Comparison of ENCODE assay signal across 26 mouse cellular contexts in genomic region chr9:39624711-39625110, GRCm38 (mm10). TPM values are rescaled to one million over a fixed set of nuclear protein-coding genes. Genes with fewer than 3 reads are reported as not detected.
DNase-seq lines count a peak whose midpoint lies in the region; ATAC-seq and TF ChIP-seq lines count a peak whose summit lies in the region.
"Had no signal": no experiment of that assay in that cellular context is flagged by ENCODE, and none has a peak within 500 bp of the region (broad histone marks: within the 10 kb centered on the region; RNA-seq: fewer than 3 reads in every experiment).

No protein-coding gene starts in this region.

- no peak overlapping the region for H3K4me2 ChIP-seq in intestine, embryonic 15.5 days (replicated peaks)
- H3K4me2 ChIP-seq in intestine, postnatal 0 days (replicated peaks; ENCODE audit: low read depth) = no peak overlapping the region
- no peak overlapping the region for H3K4me2 ChIP-seq in kidney, embryonic 14.5 days (replicated peaks; ENCODE audit: low read depth, low read length)
- H3K4me2 ChIP-seq in kidney, postnatal 0 days (ENCODE audit: low read length) = no peak overlapping the region
- H3K4me2 ChIP-seq: embryonic facial prominence, embryonic 12.5 days; forebrain, embryonic 13.5 days; forebrain, embryonic 15.5 days had no signal

- WGBS in intestine, embryonic 15.5 days = 36% methylated on average over 2 of the region's 2 CpGs
- 17% methylated on average over 2 of the region's 2 CpGs for WGBS in intestine, postnatal 0 days
- 15% methylated on average over 2 of the region's 2 CpGs for WGBS in kidney, embryonic 14.5 days
- WGBS in kidney, postnatal 0 days = 15% methylated on average over 2 of the region's 2 CpGs
- WGBS in large intestine, adult 2 months = 7% methylated on average over 2 of the region's 2 CpGs

- H3K4me3 ChIP-seq in intestine, embryonic 15.5 days (replicated peaks) = no peak overlapping the region
- no peak overlapping the region for H3K4me3 ChIP-seq in intestine, postnatal 0 days (ENCODE audit: low read depth, low read length)
- no peak overlapping the region for H3K4me3 ChIP-seq in kidney, embryonic 14.5 days (ENCODE audit: low read length)
- H3K4me3 ChIP-seq in kidney, postnatal 0 days (replicated peaks; ENCODE audit: low read depth, low read length) = no peak overlapping the region
- H3K4me3 ChIP-seq: embryonic facial prominence, embryonic 10.5 days; embryonic facial prominence, embryonic 12.5 days; forebrain, embryonic 13.5 days; forebrain, embryonic 15.5 days had no signal

- no peaks in the 10 kb centered on the region for H3K36me3 ChIP-seq in intestine, embryonic 15.5 days
- no peaks in the 10 kb centered on the region for H3K36me3 ChIP-seq in intestine, postnatal 0 days (ENCODE audit: control insufficient read depth, insufficient read depth)
- no peaks in the 10 kb centered on the region for H3K36me3 ChIP-seq in kidney, embryonic 14.5 days (ENCODE audit: control insufficient read depth, insufficient read depth, low read length)
- no peaks in the 10 kb centered on the region for H3K36me3 ChIP-seq in kidney, postnatal 0 days (ENCODE audit: insufficient read depth, low read length)
- H3K36me3 ChIP-seq: embryonic facial prominence, embryonic 10.5 days; embryonic facial prominence, embryonic 12.5 days; forebrain, embryonic 15.5 days had no signal

- DNase-seq in kidney, adult 8-10 months = no peak
- DNase-seq in kidney, postnatal 0 days (ENCODE audit: low spot score) = peak; percentile 72
- no peak for DNase-seq in kidney, postnatal 10 days
- peak; percentile 21 for DNase-seq in large intestine, adult 2 months (ENCODE audit: low read depth, low spot score)
- no peak for DNase-seq in left cerebral cortex, postnatal 4 days
- DNase-seq: adrenal gland, adult 2 months; adrenal gland, postnatal 10 days; adrenal gland, postnatal 25 days; cerebellum, adult 11-12 months; cerebellum, adult 2 months; cerebellum, adult 9-10 months; cerebellum, postnatal 10 days; cerebellum, postnatal 25 days had no signal

- H3K4me1 ChIP-seq in intestine, embryonic 15.5 days (replicated peaks) = no peaks in the 10 kb centered on the region
- no peaks in the 10 kb centered on the region for H3K4me1 ChIP-seq in intestine, postnatal 0 days (replicated peaks; ENCODE audit: control insufficient read depth, insufficient read depth, low read length)
- no peaks in the 10 kb centered on the region for H3K4me1 ChIP-seq in kidney, embryonic 14.5 days (ENCODE audit: control insufficient read depth, insufficient read depth, low read length)
- no peaks in the 10 kb centered on the region for H3K4me1 ChIP-seq in kidney, postnatal 0 days (replicated peaks; ENCODE audit: insufficient read depth, low read length)
- H3K4me1 ChIP-seq: embryonic facial prominence, embryonic 10.5 days; embryonic facial prominence, embryonic 12.5 days; forebrain, embryonic 13.5 days; forebrain, embryonic 15.5 days had no signal

- intact Hi-C loops in left cerebral cortex, postnatal 4 days (cut with DNase I) = no loop called here

- no peaks in the 10 kb centered on the region for H3K27me3 ChIP-seq in intestine, embryonic 15.5 days (replicated peaks)
- no peaks in the 10 kb centered on the region for H3K27me3 ChIP-seq in intestine, postnatal 0 days (replicated peaks; ENCODE audit: control insufficient read depth, insufficient read depth, low read length)
- no peaks in the 10 kb centered on the region for H3K27me3 ChIP-seq in kidney, embryonic 14.5 days (ENCODE audit: control insufficient read depth, insufficient read depth, low read length)
- no peaks in the 10 kb centered on the region for H3K27me3 ChIP-seq in kidney, postnatal 0 days (ENCODE audit: insufficient read depth, low read length)
- H3K27me3 ChIP-seq: embryonic facial prominence, embryonic 12.5 days; forebrain, embryonic 13.5 days; forebrain, embryonic 15.5 days had no signal

- no peak overlapping the region for H3K9ac ChIP-seq in intestine, embryonic 15.5 days
- no peak overlapping the region for H3K9ac ChIP-seq in intestine, postnatal 0 days (ENCODE audit: low read depth, low read length)
- H3K9ac ChIP-seq in kidney, embryonic 14.5 days (ENCODE audit: low read depth, low read length) = no peak overlapping the region
- H3K9ac ChIP-seq in kidney, postnatal 0 days (ENCODE audit: low read depth, low read length) = no peak overlapping the region
- H3K9ac ChIP-seq: embryonic facial prominence, embryonic 12.5 days; forebrain, embryonic 13.5 days; forebrain, embryonic 15.5 days had no signal

- H3K27ac ChIP-seq in intestine, embryonic 15.5 days = no peak overlapping the region
- H3K27ac ChIP-seq in intestine, postnatal 0 days (ENCODE audit: low read depth, low read length) = no peak overlapping the region
- no peak overlapping the region for H3K27ac ChIP-seq in kidney, embryonic 14.5 days (ENCODE audit: low read depth, low read length)
- H3K27ac ChIP-seq in kidney, postnatal 0 days = no peak overlapping the region
- H3K27ac ChIP-seq: embryonic facial prominence, embryonic 10.5 days; embryonic facial prominence, embryonic 12.5 days; forebrain, embryonic 13.5 days; forebrain, embryonic 15.5 days had no signal

- no peak for TF ChIP-seq CTCF in intestine, postnatal 0 days (IDR thresholded peaks at IDR 0.05; ENCODE audit: low read depth)
- no peak for TF ChIP-seq CTCF in kidney, postnatal 0 days (IDR thresholded peaks at IDR 0.05; ENCODE audit: low read depth)

- ATAC-seq in intestine, embryonic 15.5 days = peak; percentile 59
- no peak; the same call in 1 of the 2 replicates for ATAC-seq in intestine, postnatal 0 days
- peak; percentile 68; the same call in 1 of the 2 replicates for ATAC-seq in kidney, embryonic 14.5 days (ENCODE audit: low FRiP score, low TSS enrichment)
- ATAC-seq in kidney, postnatal 0 days (replicated peaks; ENCODE audit: low FRiP score, low read depth) = no peak
- ATAC-seq: forebrain, embryonic 13.5 days; forebrain, embryonic 15.5 days had no signal

- no peaks in the 10 kb centered on the region for H3K9me3 ChIP-seq in intestine, embryonic 15.5 days
- H3K9me3 ChIP-seq in intestine, postnatal 0 days (ENCODE audit: control insufficient read depth) = no peaks in the 10 kb centered on the region
- H3K9me3 ChIP-seq in kidney, embryonic 14.5 days (ENCODE audit: control insufficient read depth, low read length) = no peaks in the 10 kb centered on the region
- no peaks in the 10 kb centered on the region for H3K9me3 ChIP-seq in kidney, postnatal 0 days (replicated peaks; ENCODE audit: low read length)
- H3K9me3 ChIP-seq: embryonic facial prominence, embryonic 10.5 days; embryonic facial prominence, embryonic 12.5 days; forebrain, embryonic 13.5 days; forebrain, embryonic 15.5 days had no signal

RNA-seq across cellular contexts. Expression of gene Olfr960, which starts 3.5 kb away (rescaled TPM):
- polyA plus RNA-seq in intestine, embryonic 15.5 days (2015; fragmentation: Nextera tagmentation; extraction: Ambion mirVana) = not detected in 2 replicates
- not detected in 2 replicates for polyA plus RNA-seq in intestine, postnatal 0 days (2015; fragmentation: Nextera tagmentation; extraction: Ambion mirVana)
- polyA plus RNA-seq in kidney, embryonic 14.5 days (2014; fragmentation: Nextera tagmentation; extraction: Ambion mirVana) = 0.19 TPM in 1 of 2 replicates, not detected in the other
- polyA plus RNA-seq in kidney, postnatal 0 days (2015; fragmentation: Nextera tagmentation; extraction: Ambion mirVana) = not detected in 2 replicates
- polyA plus RNA-seq in large intestine, adult 2 months (2012; rRNA removed) = not detected in 2 replicates
- not detected for total RNA-seq in left cerebral cortex, postnatal 4 days (2021)
- total RNA-seq: adrenal gland, adult 2 months; adrenal gland, postnatal 10 days; adrenal gland, postnatal 25 days; ES-E14; MEL had no signal
- polyA plus RNA-seq: adrenal gland, adult 2 months; C2C12; cerebellum, adult 2 months; cortical plate, adult 2 months; embryonic facial prominence, embryonic 10.5 days; embryonic facial prominence, embryonic 12.5 days; embryonic facial prominence, embryonic 14.5 days; forebrain, embryonic 11.5 days; forebrain, embryonic 13.5 days; forebrain, embryonic 15.5 days had no signal

RNA-seq across cellular contexts. Expression of gene Olfr148, which starts 14.3 kb away (rescaled TPM):
- not detected in 2 replicates for polyA plus RNA-seq in intestine, embryonic 15.5 days (2015; fragmentation: Nextera tagmentation; extraction: Ambion mirVana)
- not detected in 2 replicates for polyA plus RNA-seq in intestine, postnatal 0 days (2015; fragmentation: Nextera tagmentation; extraction: Ambion mirVana)
- not detected in 2 replicates for polyA plus RNA-seq in kidney, embryonic 14.5 days (2014; fragmentation: Nextera tagmentation; extraction: Ambion mirVana)
- not detected in 2 replicates for polyA plus RNA-seq in kidney, postnatal 0 days (2015; fragmentation: Nextera tagmentation; extraction: Ambion mirVana)
- polyA plus RNA-seq in large intestine, adult 2 months (2012; rRNA removed) = not detected in 2 replicates
- not detected for total RNA-seq in left cerebral cortex, postnatal 4 days (2021)
- total RNA-seq: adrenal gland, adult 2 months; adrenal gland, postnatal 10 days; adrenal gland, postnatal 25 days; ES-E14; MEL had no signal
- polyA plus RNA-seq: adrenal gland, adult 2 months; C2C12; cerebellum, adult 2 months; cortical plate, adult 2 months; embryonic facial prominence, embryonic 10.5 days; embryonic facial prominence, embryonic 12.5 days; embryonic facial prominence, embryonic 14.5 days; forebrain, embryonic 11.5 days; forebrain, embryonic 13.5 days; forebrain, embryonic 15.5 days had no signal

RNA-seq across cellular contexts. Expression of gene Olfr961, which starts 20.2 kb away (rescaled TPM):
- polyA plus RNA-seq in intestine, embryonic 15.5 days (2015; fragmentation: Nextera tagmentation; extraction: Ambion mirVana) = not detected in 2 replicates
- not detected in 2 replicates for polyA plus RNA-seq in intestine, postnatal 0 days (2015; fragmentation: Nextera tagmentation; extraction: Ambion mirVana)
- polyA plus RNA-seq in kidney, embryonic 14.5 days (2014; fragmentation: Nextera tagmentation; extraction: Ambion mirVana) = not detected in 2 replicates
- not detected in 2 replicates for polyA plus RNA-seq in kidney, postnatal 0 days (2015; fragmentation: Nextera tagmentation; extraction: Ambion mirVana)
- polyA plus RNA-seq in large intestine, adult 2 months (2012; rRNA removed) = not detected in 2 replicates
- not detected for total RNA-seq in left cerebral cortex, postnatal 4 days (2021)
- total RNA-seq: adrenal gland, adult 2 months; adrenal gland, postnatal 10 days; adrenal gland, postnatal 25 days; ES-E14; MEL had no signal
- polyA plus RNA-seq: adrenal gland, adult 2 months; C2C12; cerebellum, adult 2 months; cortical plate, adult 2 months; embryonic facial prominence, embryonic 10.5 days; embryonic facial prominence, embryonic 12.5 days; embryonic facial prominence, embryonic 14.5 days; forebrain, embryonic 11.5 days; forebrain, embryonic 13.5 days; forebrain, embryonic 15.5 days had no signal

RNA-seq across cellular contexts. Expression of gene AW551984, which starts 20.5 kb away (rescaled TPM):
- 18.3 and 20.1 TPM in 2 replicates for polyA plus RNA-seq in intestine, embryonic 15.5 days (2015; fragmentation: Nextera tagmentation; extraction: Ambion mirVana)
- polyA plus RNA-seq in intestine, postnatal 0 days (2015; fragmentation: Nextera tagmentation; extraction: Ambion mirVana) = 7.5 and 9.8 TPM in 2 replicates
- polyA plus RNA-seq in kidney, embryonic 14.5 days (2014; fragmentation: Nextera tagmentation; extraction: Ambion mirVana) = 15.0 and 19.9 TPM in 2 replicates
- 9.1 and 10.2 TPM in 2 replicates for polyA plus RNA-seq in kidney, postnatal 0 days (2015; fragmentation: Nextera tagmentation; extraction: Ambion mirVana)
- 0.49 and 0.53 TPM in 2 replicates for polyA plus RNA-seq in large intestine, adult 2 months (2012; rRNA removed)
- total RNA-seq in left cerebral cortex, postnatal 4 days (2021) = 10 to 100 TPM; 21.2 to 46.8 TPM
- total RNA-seq: MEL had no signal
- polyA plus RNA-seq: C2C12 had no signal

RNA-seq across cellular contexts. Expression of gene Olfr963, which starts 42.3 kb away (rescaled TPM):
- not detected in 2 replicates for polyA plus RNA-seq in intestine, embryonic 15.5 days (2015; fragmentation: Nextera tagmentation; extraction: Ambion mirVana)
- polyA plus RNA-seq in intestine, postnatal 0 days (2015; fragmentation: Nextera tagmentation; extraction: Ambion mirVana) = not detected in 2 replicates
- not detected in 2 replicates for polyA plus RNA-seq in kidney, embryonic 14.5 days (2014; fragmentation: Nextera tagmentation; extraction: Ambion mirVana)
- polyA plus RNA-seq in kidney, postnatal 0 days (2015; fragmentation: Nextera tagmentation; extraction: Ambion mirVana) = not detected in 2 replicates
- not detected in 2 replicates for polyA plus RNA-seq in large intestine, adult 2 months (2012; rRNA removed)
- total RNA-seq in left cerebral cortex, postnatal 4 days (2021) = not detected
- total RNA-seq: adrenal gland, adult 2 months; adrenal gland, postnatal 10 days; adrenal gland, postnatal 25 days; ES-E14; MEL had no signal
- polyA plus RNA-seq: adrenal gland, adult 2 months; C2C12; cerebellum, adult 2 months; cortical plate, adult 2 months; embryonic facial prominence, embryonic 10.5 days; embryonic facial prominence, embryonic 12.5 days; embryonic facial prominence, embryonic 14.5 days; forebrain, embryonic 11.5 days; forebrain, embryonic 13.5 days; forebrain, embryonic 15.5 days had no signal

Comparison
In these comparisons a context has a peak if more than half of its experiments do, and no peak if none do; other contexts are left out.
1. ATAC-seq: peak in intestine, embryonic 15.5 days (single experiment) and kidney, embryonic 14.5 days (single experiment); none in intestine, postnatal 0 days (single experiment) and kidney, postnatal 0 days (single experiment).
2. DNase-seq: peak in kidney, postnatal 0 days (single experiment) and large intestine, adult 2 months (single experiment); none in kidney, adult 8-10 months (0 of 2), kidney, postnatal 10 days (single experiment) and left cerebral cortex, postnatal 4 days (single experiment).